Mouse (Mus musculus) Patski (cell line): Measurements from ENCODE around the gene Kcnq4. TPM values are rescaled to one million over a fixed set of nuclear protein-coding genes. Genes with fewer than 3 reads are reported as not detected.

Experiments
- ATAC-seq: fragments of 100-300 bp; one replicate; pipeline ENCODE4 v1.8.0; 2021
- CTCF ChIA-PET: fragments of 350-600 bp; sonication (Branson Sonifier 250); formaldehyde crosslinking; loops from one replicate; lab custom pipeline; 2022; ENCODE audit warnings: inconsistent platforms; lab: Charles Lee
- POLR2A ChIA-PET: fragments of 350-600 bp; sonication (Branson Sonifier 250); formaldehyde crosslinking; loops from one replicate; lab custom pipeline; 2022; ENCODE audit warnings: antibody characterized with exemption, inconsistent platforms; lab: Charles Lee
- DNase-seq: peaks from one replicate; pipeline ENCODE4 v3.0.0-alpha.2; 2011; ENCODE audit warnings: low read depth, low spot score
- H3K27me3 ChIP-seq: fragments of 371-371 bp; one replicate; pipeline ENCODE4 v1.5.1; 2021
- CTCF ChIP-seq: fragments of 100-300 bp; IDR thresholded peaks from one replicate; pipeline ENCODE4 v1.5.1; 2021
- in situ Hi-C: fragments of 300-500 bp; cut with MboI; formaldehyde crosslinking; loops from 3 replicates; pipeline ENCODE4 v1.11.1; 2018; ENCODE audit warnings: low pct_unique_long_range_greater_than_20kb, mixed read lengths
- polyA plus RNA-seq: library from polyadenylated mRNA; unstranded; gene quantifications from one replicate; pipeline ENCODE4 v1.2.3, GENCODE M21; 2021

Gene Kcnq4
- polyA plus RNA-seq, 1 experiment from 2014 or later: 0.12 TPM

GRCm38 (mm10) chr4:120697799-120698484 is 50.5 kb downstream of the Kcnq4 start:
- peaks cover 14% of the 10 kb centered on the region for H3K27me3 ChIP-seq
- CTCF ChIA-PET: no interaction called here
- ATAC-seq: no peak

GRCm38 (mm10) chr4:120697353-120697752 is 51.1 kb downstream of the Kcnq4 start:
- in situ Hi-C loops: loop anchor here (10.0 kb wide), 1 partner anchor 217 kb away; no protein-coding TSS in a partner anchor
- no peak for TF ChIP-seq CTCF
- ChIA-PET POLR2A (no interaction called here), CTCF (no interaction called here)
- DNase-seq: no peak
- ATAC-seq: no peak
- peaks cover 14% of the 10 kb centered on the region for H3K27me3 ChIP-seq

More at GRCm38 (mm10) chr4:120697799-120698484, 50.5 kb downstream of the Kcnq4 start:
- TF ChIP-seq CTCF: no peak
- DNase-seq: no peak
- POLR2A ChIA-PET: no interaction called here
- in situ Hi-C loops: loop anchor here (10.0 kb wide), 1 partner anchor 217 kb away; no protein-coding TSS in a partner anchor

GRCm38 (mm10) chr4:120692717-120693116 is 55.7 kb downstream of the Kcnq4 start:
- peaks cover 6% of the 10 kb centered on the region for H3K27me3 ChIP-seq
- ChIA-PET CTCF (no interaction called here), POLR2A (no interaction called here)
- TF ChIP-seq CTCF: no peak
- ATAC-seq (no peak), DNase-seq (peak; percentile 6)
- in situ Hi-C loops: loop anchor here (5.0 to 10.0 kb wide), 2 partner anchors 60 to 222 kb away; no protein-coding TSS in a partner anchor

GRCm38 (mm10) chr4:120689317-120689716 is 59.1 kb downstream of the Kcnq4 start:
- ChIA-PET CTCF (no interaction called here), POLR2A (no interaction called here)
- ATAC-seq (no peak), DNase-seq (no peak)
- in situ Hi-C loops: loop anchor here (10.0 kb wide), 1 partner anchor 205 kb away; no protein-coding TSS in a partner anchor
- H3K27me3 ChIP-seq: no peaks in the 10 kb centered on the region
- TF ChIP-seq CTCF: no peak

GRCm38 (mm10) chr4:120687282-120687681 is 61.1 kb downstream of the Kcnq4 start:
- ChIA-PET POLR2A (no interaction called here), CTCF (no interaction called here)
- ATAC-seq (no peak), DNase-seq (no peak)
- in situ Hi-C loops: loop anchor here (10.0 kb wide), 1 partner anchor 208 kb away; no protein-coding TSS in a partner anchor
- no peak for TF ChIP-seq CTCF
- H3K27me3 ChIP-seq: no peaks in the 10 kb centered on the region

GRCm38 (mm10) chr4:120683278-120683997 is 65.0 kb downstream of the Kcnq4 start:
- DNase-seq (no peak), ATAC-seq (no peak)
- ChIA-PET CTCF (interaction anchor here (1.3 kb wide), 1 partner anchor 296 kb away, joined by 3 read pairs; no protein-coding TSS in a partner anchor), POLR2A (interaction anchor here (0.6 kb wide), 1 partner anchor 31 kb away, joined by 3 read pairs; no protein-coding TSS in a partner anchor)
- in situ Hi-C loops: loop anchor here (5.0 to 10.0 kb wide), 2 partner anchors 91 to 211 kb away; no protein-coding TSS in a partner anchor
- no peaks in the 10 kb centered on the region for H3K27me3 ChIP-seq
- TF ChIP-seq CTCF: no peak

GRCm38 (mm10) chr4:120682168-120682567 is 66.2 kb downstream of the Kcnq4 start:
- DNase-seq (no peak), ATAC-seq (no peak)
- H3K27me3 ChIP-seq: no peaks in the 10 kb centered on the region
- ChIA-PET POLR2A (interaction anchor here (0.6 kb wide), 2 partner anchors 97 to 126 kb away, joined by 4 read pairs; no protein-coding TSS in a partner anchor), CTCF (interaction anchor here (0.8 to 2.3 kb wide), 6 partner anchors 27 to 295 kb away, joined by 3 to 17 read pairs (median 3); partner anchors contain the start of gene Gm8439)
- in situ Hi-C loops: loop anchor here (5.0 to 10.0 kb wide), 2 partner anchors 90 to 213 kb away; no protein-coding TSS in a partner anchor
- TF ChIP-seq CTCF: peak; percentile 81

GRCm38 (mm10) chr4:120680953-120681352 is 67.5 kb downstream of the Kcnq4 start:
- in situ Hi-C loops: loop anchor here (5.0 to 10.0 kb wide), 2 partner anchors 89 to 214 kb away; no protein-coding TSS in a partner anchor
- ATAC-seq (no peak), DNase-seq (no peak)
- TF ChIP-seq CTCF: peak; percentile 80
- CTCF ChIA-PET: interaction anchor here (2.3 kb wide), 1 partner anchor 91 kb away, joined by 17 read pairs; no protein-coding TSS in a partner anchor
- H3K27me3 ChIP-seq: no peaks in the 10 kb centered on the region
- POLR2A ChIA-PET: no interaction called here

GRCm38 (mm10) chr4:120675640-120676039 is 72.8 kb downstream of the Kcnq4 start:
- ChIA-PET POLR2A (interaction anchor here (0.6 kb wide), 1 partner anchor 15 kb away, joined by 3 read pairs; no protein-coding TSS in a partner anchor), CTCF (no interaction called here)
- DNase-seq: no peak
- no peak for ATAC-seq
- no peak for TF ChIP-seq CTCF
- no peaks in the 10 kb centered on the region for H3K27me3 ChIP-seq
- in situ Hi-C loops: loop anchor here (5.0 kb wide), 1 partner anchor 283 kb away; no protein-coding TSS in a partner anchor
